Mouse (Mus musculus): ENCODE results near the gene Cers6. TPM values are rescaled to one million over a fixed set of nuclear protein-coding genes. Genes with fewer than 3 reads are reported as not detected.

Gene Cers6
- polyA plus RNA-seq, 1 experiment, result 3.5 TPM

DNA sequence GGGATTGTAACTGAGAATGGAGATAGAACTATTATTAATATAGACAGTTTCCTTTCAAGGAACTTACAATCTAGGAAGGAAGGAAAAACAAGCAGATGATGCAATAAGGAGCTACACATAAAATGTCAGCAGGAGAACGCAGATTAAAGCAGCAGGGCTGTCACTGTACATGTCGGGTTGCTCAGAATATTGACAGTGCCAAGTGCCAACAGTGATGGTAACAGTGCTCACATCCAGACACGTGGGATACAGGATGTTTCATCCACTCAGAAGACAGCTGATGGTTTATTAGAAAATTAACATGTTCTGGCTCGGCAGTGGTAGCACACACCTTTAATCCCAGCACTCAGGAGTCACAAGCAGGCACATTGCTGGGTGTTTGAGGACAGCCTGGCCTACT lies 255.5 kb downstream of the Cers6 start:
- Histone ChIP-seq H3K27me3 (ENCODE audit: control insufficient read depth, insufficient read depth, low read length) (no peaks in the 10 kb centered on the region), H3K4me3 (ENCODE audit: extremely low read depth, insufficient read depth, insufficient read length) (no peak overlapping the region), H3K36me3 (ENCODE audit: control insufficient read depth, insufficient read depth, low read length) (no peaks in the 10 kb centered on the region), H3K4me1 (ENCODE audit: control insufficient read depth, insufficient read depth, insufficient read length) (no peaks in the 10 kb centered on the region), H3K27ac (ENCODE audit: insufficient read depth, low read length) (no peak overlapping the region)
- TF ChIP-seq CTCF (IDR thresholded peaks at IDR 0.05; ENCODE audit: extremely low read depth, insufficient read depth, insufficient read length, insufficient replicate concordance), result no peak
- no peak for TF ChIP-seq POLR2A (IDR thresholded peaks at IDR 0.05; ENCODE audit: low read depth, low read length)
- WGBS, result 89% methylated on average over 4 of the region's 4 CpGs
- DNase-seq (ENCODE audit: low read depth in 1 of 2, low spot score in 2 of 2), result no peak

DNA sequence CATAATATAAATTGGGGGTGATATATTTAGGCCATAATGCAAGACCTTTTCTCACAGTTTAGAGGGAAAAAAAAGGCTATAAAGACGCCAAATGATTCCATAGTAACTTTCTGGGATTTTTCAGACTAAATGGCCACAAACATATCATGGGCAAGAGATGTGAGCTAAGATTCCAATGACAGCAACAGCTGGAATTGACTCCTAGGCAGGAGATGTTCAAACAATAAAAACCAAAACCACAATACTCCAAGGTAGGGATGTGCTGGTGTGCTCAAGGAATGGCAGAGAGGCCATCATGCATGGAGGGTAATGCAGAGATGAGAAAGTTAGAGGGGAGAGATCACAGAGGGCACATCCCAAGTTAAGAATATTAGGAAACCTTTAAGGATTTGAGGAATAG lies 257.8 kb downstream of the Cers6 start:
- 90% methylated on average over 1 of the region's 1 CpGs for WGBS
- Histone ChIP-seq H3K27me3 (ENCODE audit: control insufficient read depth, insufficient read depth, low read length) (no peaks in the 10 kb centered on the region), H3K36me3 (ENCODE audit: control insufficient read depth, insufficient read depth, low read length) (no peaks in the 10 kb centered on the region), H3K4me3 (ENCODE audit: extremely low read depth, insufficient read depth, insufficient read length) (no peak overlapping the region), H3K4me1 (ENCODE audit: control insufficient read depth, insufficient read depth, insufficient read length) (no peaks in the 10 kb centered on the region), H3K27ac (ENCODE audit: insufficient read depth, low read length) (no peak overlapping the region)
- TF ChIP-seq CTCF (IDR thresholded peaks at IDR 0.05; ENCODE audit: extremely low read depth, insufficient read depth, insufficient read length, insufficient replicate concordance) (no peak), POLR2A (IDR thresholded peaks at IDR 0.05; ENCODE audit: low read depth, low read length) (no peak)
- DNase-seq (ENCODE audit: low read depth in 1 of 2, low spot score in 2 of 2), result no peak

- no peak overlapping the region for H3K4me3 ChIP-seq (ENCODE audit: extremely low read depth, insufficient read depth, insufficient read length)
- no peak for TF ChIP-seq POLR2A (IDR thresholded peaks at IDR 0.05; ENCODE audit: low read depth, low read length)
- TF ChIP-seq CTCF (IDR thresholded peaks at IDR 0.05; ENCODE audit: extremely low read depth, insufficient read depth, insufficient read length, insufficient replicate concordance), result no peak
- no peak overlapping the region for H3K27ac ChIP-seq (ENCODE audit: insufficient read depth, low read length)
- no peaks in the 10 kb centered on the region for H3K27me3 ChIP-seq (ENCODE audit: control insufficient read depth, insufficient read depth, low read length)
- WGBS, result 74% methylated on average over 2 of the region's 2 CpGs
- no peaks in the 10 kb centered on the region for H3K4me1 ChIP-seq (ENCODE audit: control insufficient read depth, insufficient read depth, insufficient read length)
- no peaks in the 10 kb centered on the region for H3K36me3 ChIP-seq (ENCODE audit: control insufficient read depth, insufficient read depth, low read length)
- DNase-seq (ENCODE audit: low read depth in 1 of 2, low spot score in 2 of 2), result no peak
Measured at GRCm38 (mm10) chr2:69119718-69120117, 258.5 kb downstream of the Cers6 start.

DNA sequence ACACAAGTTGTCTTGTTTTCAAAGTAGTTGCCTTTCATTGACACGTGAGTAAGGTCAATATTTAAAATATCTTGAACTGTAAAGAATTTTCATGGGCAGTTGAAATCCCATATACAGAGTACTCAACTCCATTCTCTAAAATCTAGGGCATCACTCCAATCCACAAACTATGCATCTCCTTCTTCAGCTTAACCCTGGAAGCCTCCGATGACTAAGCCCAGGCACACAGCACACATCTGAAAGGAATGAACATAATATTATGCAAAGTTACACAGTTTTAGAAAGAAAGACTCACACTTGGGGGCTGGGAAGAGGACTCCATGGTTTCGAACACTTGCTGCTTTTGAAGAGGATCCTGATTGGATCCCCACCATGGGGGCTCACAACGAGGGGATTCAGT lies 260.4 kb downstream of the Cers6 start:
- Histone ChIP-seq H3K27ac (ENCODE audit: insufficient read depth, low read length) (no peak overlapping the region), H3K36me3 (ENCODE audit: control insufficient read depth, insufficient read depth, low read length) (no peaks in the 10 kb centered on the region), H3K4me1 (ENCODE audit: control insufficient read depth, insufficient read depth, insufficient read length) (no peaks in the 10 kb centered on the region), H3K27me3 (ENCODE audit: control insufficient read depth, insufficient read depth, low read length) (no peaks in the 10 kb centered on the region), H3K4me3 (ENCODE audit: extremely low read depth, insufficient read depth, insufficient read length) (no peak overlapping the region)
- DNase-seq (ENCODE audit: low read depth in 1 of 2, low spot score in 2 of 2), result no peak
- TF ChIP-seq CTCF (IDR thresholded peaks at IDR 0.05; ENCODE audit: extremely low read depth, insufficient read depth, insufficient read length, insufficient replicate concordance), result no peak
- no peak for TF ChIP-seq POLR2A (IDR thresholded peaks at IDR 0.05; ENCODE audit: low read depth, low read length)
- 87% methylated on average over 4 of the region's 4 CpGs for WGBS

- no peaks in the 10 kb centered on the region for H3K27me3 ChIP-seq (ENCODE audit: control insufficient read depth, insufficient read depth, low read length)
- no peak for DNase-seq (ENCODE audit: low read depth in 1 of 2, low spot score in 2 of 2)
- H3K4me3 ChIP-seq (ENCODE audit: extremely low read depth, insufficient read depth, insufficient read length), result no peak overlapping the region
- H3K4me1 ChIP-seq (ENCODE audit: control insufficient read depth, insufficient read depth, insufficient read length), result peaks cover 6% of the 10 kb centered on the region; the same call in 1 of the 2 replicates
- H3K27ac ChIP-seq (ENCODE audit: insufficient read depth, low read length), result no peak overlapping the region
- H3K36me3 ChIP-seq (ENCODE audit: control insufficient read depth, insufficient read depth, low read length), result no peaks in the 10 kb centered on the region
- TF ChIP-seq CTCF (IDR thresholded peaks at IDR 0.05; ENCODE audit: extremely low read depth, insufficient read depth, insufficient read length, insufficient replicate concordance), result no peak
- TF ChIP-seq POLR2A (IDR thresholded peaks at IDR 0.05; ENCODE audit: low read depth, low read length), result no peak
- 41% methylated on average over 3 of the region's 3 CpGs for WGBS
Measured at GRCm38 (mm10) chr2:69125425-69125824, 264.2 kb downstream of the Cers6 start.

GRCm38 (mm10) chr2:69128321-69128720 lies 267.1 kb downstream of the Cers6 start:
- Histone ChIP-seq H3K36me3 (ENCODE audit: control insufficient read depth, insufficient read depth, low read length) (no peaks in the 10 kb centered on the region), H3K4me3 (ENCODE audit: extremely low read depth, insufficient read depth, insufficient read length) (no peak overlapping the region), H3K27me3 (ENCODE audit: control insufficient read depth, insufficient read depth, low read length) (no peaks in the 10 kb centered on the region), H3K27ac (ENCODE audit: insufficient read depth, low read length) (no peak overlapping the region), H3K4me1 (ENCODE audit: control insufficient read depth, insufficient read depth, insufficient read length) (peaks cover 6% of the 10 kb centered on the region; the same call in 1 of the 2 replicates)
- no peak for DNase-seq (ENCODE audit: low read depth in 1 of 2, low spot score in 2 of 2)
- WGBS, result 63% methylated on average over 7 of the region's 7 CpGs
- TF ChIP-seq CTCF (IDR thresholded peaks at IDR 0.05; ENCODE audit: extremely low read depth, insufficient read depth, insufficient read length, insufficient replicate concordance), result no peak
- TF ChIP-seq POLR2A (IDR thresholded peaks at IDR 0.05; ENCODE audit: low read depth, low read length), result no peak

GRCm38 (mm10) chr2:69128921-69129395 lies 267.7 kb downstream of the Cers6 start:
- DNase-seq (ENCODE audit: low read depth in 1 of 2, low spot score in 2 of 2), result peak in 1 of 2 experiments; percentile 9
- H3K4me1 ChIP-seq (ENCODE audit: control insufficient read depth, insufficient read depth, insufficient read length), result peaks cover 6% of the 10 kb centered on the region; the same call in 1 of the 2 replicates
- H3K27me3 ChIP-seq (ENCODE audit: control insufficient read depth, insufficient read depth, low read length), result no peaks in the 10 kb centered on the region
- H3K4me3 ChIP-seq (ENCODE audit: extremely low read depth, insufficient read depth, insufficient read length), result peak overlapping the region; percentile 35; the same call in 1 of the 2 replicates
- TF ChIP-seq POLR2A (IDR thresholded peaks at IDR 0.05; ENCODE audit: low read depth, low read length) (no peak), CTCF (IDR thresholded peaks at IDR 0.05; ENCODE audit: extremely low read depth, insufficient read depth, insufficient read length, insufficient replicate concordance) (no peak)
- no peaks in the 10 kb centered on the region for H3K36me3 ChIP-seq (ENCODE audit: control insufficient read depth, insufficient read depth, low read length)
- WGBS, result 12% methylated on average over 10 of the region's 10 CpGs
- H3K27ac ChIP-seq (ENCODE audit: insufficient read depth, low read length), result peak overlapping the region; percentile 37; the same call in 1 of the 2 replicates
